Mouse (Mus musculus) kidney, adult 2 months (tissue): ENCODE measurements at regions not wholly inside any gene's neighbourhood (a gene's known extent, or its start where the extent isn't known, plus 50 kb on each side); places are given as distances from the start of the nearest gene placed in this dataset.

Experiments used
- CTCF ChIP-seq: fragments of 200-500 bp; conservative IDR thresholded peaks from 2 replicates; pipeline ENCODE4 v1.5.1; 2011; ENCODE audit warnings: low read depth, mild to moderate bottlenecking, control low read depth, low read length, moderate library complexity, mixed read lengths; ENCODE audit not compliant: insufficient read depth, insufficient read length
- POLR2A ChIP-seq: fragments of 200-500 bp; IDR thresholded peaks from one replicate; pipeline ENCODE4 v1.6.1; 2011; ENCODE audit warnings: low read depth, low read length, control low read depth

DNA sequence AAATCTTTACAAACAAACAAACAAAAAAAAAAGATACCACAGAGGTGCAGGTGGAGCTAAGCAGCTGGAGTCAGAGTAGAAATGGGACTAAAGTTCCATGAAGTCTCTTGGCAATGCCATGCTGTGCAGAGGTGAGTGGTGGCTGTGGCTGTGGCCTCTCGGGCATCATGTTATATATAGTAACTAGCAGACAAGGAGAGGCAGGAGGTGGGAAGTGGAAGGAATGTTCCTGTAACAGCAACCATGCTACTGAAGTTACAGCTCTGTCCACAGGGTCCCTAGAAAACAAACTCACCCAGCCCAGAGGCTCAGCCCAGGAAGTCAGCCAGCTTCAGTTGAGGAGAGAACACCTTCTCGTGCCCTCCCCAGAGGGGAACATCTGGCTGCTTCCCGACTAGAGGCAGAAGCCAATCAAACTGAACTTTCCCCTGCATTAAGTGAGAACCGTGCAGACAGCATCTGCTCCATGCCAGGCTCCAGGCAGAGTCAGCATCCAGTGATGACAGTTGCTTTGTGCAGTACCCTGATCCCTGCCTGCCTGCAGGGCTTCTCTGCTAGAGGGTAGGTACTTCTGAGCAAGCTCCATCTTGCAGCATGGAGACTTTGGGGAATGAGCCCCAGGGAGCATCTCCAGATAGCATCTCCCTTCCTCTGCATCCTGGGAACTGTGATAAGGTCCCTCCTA lies 154.2 kb downstream of the Rybp start:
- TF ChIP-seq CTCF: no peak
- TF ChIP-seq POLR2A: no peak
